Comparison of ENCODE assay signal across 11 mouse cellular contexts in the genomic region with DNA sequence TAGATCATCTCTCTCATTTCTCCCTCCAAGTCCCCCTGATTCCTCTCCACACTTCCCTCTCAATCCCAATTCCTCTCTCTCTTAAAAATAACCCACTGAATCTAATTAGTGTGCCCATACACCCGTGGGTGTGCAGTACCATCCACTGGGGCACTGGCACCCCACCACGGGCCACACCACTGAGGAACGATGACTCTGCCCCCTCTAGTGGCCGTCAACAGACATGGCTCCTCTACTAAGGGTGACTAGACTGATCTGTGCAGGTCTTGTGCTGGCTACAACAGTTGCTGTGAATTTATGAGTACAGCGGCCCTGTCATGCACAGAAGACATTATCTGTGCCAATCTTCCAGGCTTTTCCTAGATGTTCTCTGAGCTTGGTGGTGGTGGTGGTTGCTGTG. TPM values are rescaled to one million over a fixed set of nuclear protein-coding genes. Genes with fewer than 3 reads are reported as not detected.
A peak's percentile ranks its signal among the peaks of the same experiment; 100 is the strongest.
DNase-seq lines count a peak whose midpoint lies in the region; ATAC-seq and TF ChIP-seq lines count a peak whose summit lies in the region.
"Had no signal": no experiment of that assay in that cellular context is flagged by ENCODE, and none has a peak within 500 bp of the region (broad histone marks: within the 10 kb centered on the region; RNA-seq: fewer than 3 reads in every experiment).

No protein-coding gene starts in this region.

- no peak overlapping the region for H3K4me2 ChIP-seq in kidney, postnatal 0 days (ENCODE audit: low read length)

- WGBS in kidney, postnatal 0 days: 32% methylated on average over 5 of the region's 5 CpGs

- TF ChIP-seq POLR2A in embryonic fibroblast, embryonic 13.5 days (IDR thresholded peaks at IDR 0.05; ENCODE audit: low read depth, low read length): no peak

- H3K4me3 ChIP-seq in kidney, postnatal 0 days (replicated peaks; ENCODE audit: low read depth, low read length): no peak overlapping the region
- no peak overlapping the region for H3K4me3 ChIP-seq in embryonic fibroblast, embryonic 13.5 days (ENCODE audit: insufficient read depth, low read length)

- no peak for ATAC-seq in kidney, postnatal 0 days (replicated peaks; ENCODE audit: low FRiP score, low read depth)

- H3K27me3 ChIP-seq in kidney, postnatal 0 days (ENCODE audit: insufficient read depth, low read length): no peaks in the 10 kb centered on the region

- DNase-seq in kidney, postnatal 0 days (ENCODE audit: low spot score): no peak
- no peak for DNase-seq in kidney, postnatal 10 days
- DNase-seq in 416B (ENCODE audit: low read depth): peak; percentile 58
- peak; percentile 30 for DNase-seq in CD4-positive helper T cell, adult 2 months (ENCODE audit: low read depth, low spot score)
- DNase-seq in ovary, postnatal 10 days (ENCODE audit: low spot score): no peak
- no peak for DNase-seq in frontal cortex, postnatal 25 days (ENCODE audit: low spot score in 2 of 2)
- DNase-seq in gastrocnemius, postnatal 25 days: no peak
- DNase-seq: adrenal gland, postnatal 25 days had no signal

- H3K36me3 ChIP-seq in kidney, postnatal 0 days (ENCODE audit: insufficient read depth, low read length): no peaks in the 10 kb centered on the region

- H3K9ac ChIP-seq in kidney, postnatal 0 days (ENCODE audit: low read depth, low read length): no peak overlapping the region

- no peaks in the 10 kb centered on the region for H3K4me1 ChIP-seq in kidney, postnatal 0 days (replicated peaks; ENCODE audit: insufficient read depth, low read length)
- no peaks in the 10 kb centered on the region for H3K4me1 ChIP-seq in embryonic fibroblast, embryonic 13.5 days (ENCODE audit: control insufficient read depth, insufficient read depth, low read length)

- TF ChIP-seq CTCF in kidney, postnatal 0 days (IDR thresholded peaks at IDR 0.05; ENCODE audit: low read depth): peak; percentile 62
- peak; percentile 63; the same call in 1 of the 2 replicates for TF ChIP-seq CTCF in embryonic fibroblast, embryonic 13.5 days (IDR thresholded peaks at IDR 0.05; ENCODE audit: borderline replicate concordance, insufficient read depth, low read length)

- H3K9me3 ChIP-seq in kidney, postnatal 0 days (replicated peaks; ENCODE audit: low read length): no peaks in the 10 kb centered on the region

- no peak overlapping the region for H3K27ac ChIP-seq in kidney, postnatal 0 days
- H3K27ac ChIP-seq in embryonic fibroblast, embryonic 13.5 days (ENCODE audit: insufficient read depth, low read length): no peak overlapping the region

RNA-seq across cellular contexts. Expression of a gene that starts 1.7 kb away (rescaled TPM):
- not detected in 2 replicates for polyA plus RNA-seq in kidney, postnatal 0 days (2015; fragmentation: Nextera tagmentation; extraction: Ambion mirVana)
- not detected in 2 replicates for polyA plus RNA-seq in embryonic fibroblast, embryonic 13.5 days (2011; ENCODE audit: insufficient read length, low read depth, missing spikeins)
- not detected for total RNA-seq in gastrocnemius, postnatal 25 days (2021)
- total RNA-seq: adrenal gland, postnatal 25 days; heart, postnatal 25 days; left cerebral cortex, postnatal 14 days had no signal

RNA-seq across cellular contexts. Expression of a gene that starts 6.2 kb away (rescaled TPM):
- not detected in 2 replicates for polyA plus RNA-seq in kidney, postnatal 0 days (2015; fragmentation: Nextera tagmentation; extraction: Ambion mirVana)
- not detected in 2 replicates for polyA plus RNA-seq in embryonic fibroblast, embryonic 13.5 days (2011; ENCODE audit: insufficient read length, low read depth, missing spikeins)
- not detected for total RNA-seq in gastrocnemius, postnatal 25 days (2021)
- total RNA-seq: adrenal gland, postnatal 25 days; heart, postnatal 25 days; left cerebral cortex, postnatal 14 days had no signal

RNA-seq across cellular contexts. Expression of a gene that starts 11.2 kb away (rescaled TPM):
- polyA plus RNA-seq in kidney, postnatal 0 days (2015; fragmentation: Nextera tagmentation; extraction: Ambion mirVana): not detected in 2 replicates
- not detected in 2 replicates for polyA plus RNA-seq in embryonic fibroblast, embryonic 13.5 days (2011; ENCODE audit: insufficient read length, low read depth, missing spikeins)
- total RNA-seq in gastrocnemius, postnatal 25 days (2021): not detected
- total RNA-seq: adrenal gland, postnatal 25 days; heart, postnatal 25 days; left cerebral cortex, postnatal 14 days had no signal

RNA-seq across cellular contexts. Expression of a gene that starts 17.8 kb away (rescaled TPM):
- 0.14 and 0.27 TPM in 2 replicates for polyA plus RNA-seq in kidney, postnatal 0 days (2015; fragmentation: Nextera tagmentation; extraction: Ambion mirVana)
- 0.23 and 1.1 TPM in 2 replicates for polyA plus RNA-seq in embryonic fibroblast, embryonic 13.5 days (2011; ENCODE audit: insufficient read length, low read depth, missing spikeins)
- total RNA-seq in gastrocnemius, postnatal 25 days (2021): 1 to 10 TPM in 1 of 2 experiments, under 1 TPM in 1; 0.90 to 1.4 TPM
- total RNA-seq: adrenal gland, postnatal 25 days; heart, postnatal 25 days had no signal

RNA-seq across cellular contexts. Expression of a gene that starts 32.7 kb away (rescaled TPM):
- polyA plus RNA-seq in kidney, postnatal 0 days (2015; fragmentation: Nextera tagmentation; extraction: Ambion mirVana): 306 and 341 TPM in 2 replicates
- polyA plus RNA-seq in embryonic fibroblast, embryonic 13.5 days (2011; ENCODE audit: insufficient read length, low read depth, missing spikeins): not detected in 2 replicates
- total RNA-seq in gastrocnemius, postnatal 25 days (2021): not detected
- total RNA-seq: adrenal gland, postnatal 25 days; heart, postnatal 25 days; left cerebral cortex, postnatal 14 days had no signal

Comparison
In these comparisons a context has a peak if more than half of its experiments do, and no peak if none do; other contexts are left out.
1. DNase-seq: peak in 416B (single experiment) and CD4-positive helper T cell, adult 2 months (single experiment); none in kidney, postnatal 0 days (single experiment), kidney, postnatal 10 days (single experiment), ovary, postnatal 10 days (single experiment), frontal cortex, postnatal 25 days (0 of 2) and gastrocnemius, postnatal 25 days (single experiment).